17 mouse cellular contexts compared by ENCODE assay signal in the genomic region with DNA sequence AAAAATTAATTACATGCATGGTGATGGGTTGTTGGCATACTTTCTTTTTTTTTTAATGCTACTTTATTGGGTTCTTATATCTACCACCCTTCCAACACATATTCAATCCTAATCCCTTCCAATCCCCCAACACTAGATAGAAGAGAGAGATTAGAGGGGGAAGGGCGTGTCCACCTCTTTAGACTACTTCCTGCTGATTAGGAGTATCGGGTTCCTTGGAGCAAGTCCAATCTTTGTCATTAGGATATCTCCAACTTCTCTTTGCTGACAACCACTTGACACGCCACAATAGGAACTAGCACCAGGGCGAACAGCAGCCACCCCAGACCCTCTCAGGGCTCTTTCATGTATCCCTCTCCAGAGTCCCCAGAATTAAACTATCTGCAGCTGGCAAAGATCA.
"Had no signal": no experiment of that assay in that cellular context is flagged by ENCODE, and none has a peak within 500 bp of the region (broad histone marks: within the 10 kb centered on the region; RNA-seq: fewer than 3 reads in every experiment).

No protein-coding gene starts in this region.

- H3K36me3 ChIP-seq: lung, embryonic 15.5 days; midbrain, embryonic 13.5 days; midbrain, embryonic 15.5 days; neural tube, embryonic 12.5 days; stomach, embryonic 15.5 days had no signal

- H3K4me1 ChIP-seq: lung, embryonic 15.5 days; stomach, embryonic 15.5 days had no signal

- H3K27me3 ChIP-seq: lung, embryonic 15.5 days; midbrain, embryonic 13.5 days; midbrain, embryonic 15.5 days; neural tube, embryonic 12.5 days; stomach, embryonic 15.5 days had no signal

- H3K9ac ChIP-seq: liver, postnatal 0 days; lung, embryonic 15.5 days; midbrain, embryonic 13.5 days; midbrain, embryonic 15.5 days; neural tube, embryonic 12.5 days; stomach, embryonic 15.5 days had no signal

- H3K4me3 ChIP-seq: lung, embryonic 15.5 days; megakaryocyte, embryonic 14.5 days; midbrain, embryonic 13.5 days; midbrain, embryonic 15.5 days; neural tube, embryonic 12.5 days; stomach, embryonic 15.5 days had no signal

- H3K9me3 ChIP-seq: lung, embryonic 15.5 days; megakaryocyte, embryonic 14.5 days; midbrain, embryonic 13.5 days; midbrain, embryonic 15.5 days; neural tube, embryonic 12.5 days; stomach, embryonic 15.5 days had no signal

- H3K27ac ChIP-seq: lung, embryonic 15.5 days; macrophage; midbrain, embryonic 13.5 days; midbrain, embryonic 15.5 days; neural tube, embryonic 12.5 days; stomach, embryonic 15.5 days; stomach, postnatal 0 days had no signal

- DNase-seq: liver, postnatal 0 days; lung, adult 2 months; lung, postnatal 14 days; lung, postnatal 36 days; right cerebral cortex, postnatal 14 days; right cerebral cortex, postnatal 4 days; thymus, adult 2 months; thymus, postnatal 25 days; thymus, postnatal 4 days had no signal
